Mouse (Mus musculus) intestine, postnatal 0 days (tissue): ENCODE measurements at regions not wholly inside any gene's neighbourhood (a gene's known extent, or its start where the extent isn't known, plus 50 kb on each side); places are given as distances from the start of the nearest gene placed in this dataset.
"Not testable (repeated sequence)": the region's sequence is repeated elsewhere in the genome, so short reads cannot be mapped to it uniquely, and the experiment has no call there.

Experiments used
- ATAC-seq: fragments of 200-750 bp; cut with Nextera tagmentation; 2 replicates; pipeline ENCODE4 v1.8.0; 2017; ENCODE audit warnings: mild to moderate bottlenecking, moderate TSS enrichment, moderate library complexity
- H3K27ac ChIP-seq: fragments of 300-500 bp; sonication (generic); 2 replicates; pipeline ENCODE4 v1.5.1; 2014; ENCODE audit warnings: mild to moderate bottlenecking, low read depth, low read length, moderate library complexity
- H3K27me3 ChIP-seq: fragments of 300-500 bp; sonication (generic); replicated peaks from 2 replicates; pipeline ENCODE4 v1.6.1; 2014; ENCODE audit warnings: low read length, mixed read lengths; ENCODE audit not compliant: control insufficient read depth, insufficient read depth
- H3K36me3 ChIP-seq: fragments of 300-500 bp; sonication (generic); 2 replicates; pipeline ENCODE4 v1.6.1; 2014; ENCODE audit warnings: mild to moderate bottlenecking, moderate library complexity; ENCODE audit not compliant: control insufficient read depth, insufficient read depth
- H3K4me1 ChIP-seq: fragments of 300-500 bp; sonication (generic); replicated peaks from 2 replicates; pipeline ENCODE4 v1.6.1; 2014; ENCODE audit warnings: antibody characterized with exemption, low read length, mixed read lengths; ENCODE audit not compliant: control insufficient read depth, insufficient read depth
- H3K4me2 ChIP-seq: fragments of 300-500 bp; sonication (generic); replicated peaks from 2 replicates; pipeline ENCODE4 v1.6.1; 2014; ENCODE audit warnings: low read depth, mild to moderate bottlenecking, moderate library complexity
- H3K4me3 ChIP-seq: fragments of 300-500 bp; sonication (generic); 2 replicates; pipeline ENCODE4 v1.5.1; 2014; ENCODE audit warnings: low read depth, low read length
- H3K9ac ChIP-seq: fragments of 300-500 bp; sonication (generic); 2 replicates; pipeline ENCODE4 v1.6.1; 2014; ENCODE audit warnings: mild to moderate bottlenecking, low read depth, low read length
- H3K9me3 ChIP-seq: fragments of 300-500 bp; sonication (generic); 2 replicates; pipeline ENCODE4 v1.6.1; 2016; ENCODE audit warnings: mixed run types; ENCODE audit not compliant: control insufficient read depth
- CTCF ChIP-seq: sonication (generic); IDR thresholded peaks from 2 replicates; pipeline ENCODE4 v1.5.1; 2016; ENCODE audit warnings: low read depth, mild to moderate bottlenecking, control low read depth, antibody characterized with exemption, moderate library complexity
- WGBS: fragments of 180-500 bp; shearing (Covaris S2); extraction: QIAGEN DNeasy Blood & Tissue Kit; methylation state at CpG from one replicate; pipeline ENCODE4 v1.1.7; 2014; 5-methylcytosine and 5-hydroxymethylcytosine counted together

GRCm38 (mm10) chr15:24400088-24400487 lies 1013.5 kb downstream of the Basp1 start:
- H3K9me3 ChIP-seq: no peaks in the 10 kb centered on the region
- H3K27me3 ChIP-seq: no peaks in the 10 kb centered on the region
- H3K27ac ChIP-seq: no peak overlapping the region
- no peak overlapping the region for H3K9ac ChIP-seq
- H3K4me1 ChIP-seq: no peaks in the 10 kb centered on the region
- no peak overlapping the region for H3K4me2 ChIP-seq
- WGBS: 76% methylated on average over 2 of the region's 2 CpGs
- no peaks in the 10 kb centered on the region for H3K36me3 ChIP-seq
- no peak overlapping the region for H3K4me3 ChIP-seq
- no peak for TF ChIP-seq CTCF
- no peak for ATAC-seq

GRCm38 (mm10) chr15:24358398-24358797 lies 1055.2 kb downstream of the Basp1 start:
- no peak overlapping the region for H3K27ac ChIP-seq
- no peak overlapping the region for H3K9ac ChIP-seq
- H3K9me3 ChIP-seq: no peaks in the 10 kb centered on the region
- no peak for ATAC-seq
- no peaks in the 10 kb centered on the region for H3K4me1 ChIP-seq
- no peaks in the 10 kb centered on the region for H3K27me3 ChIP-seq
- 72% methylated on average over 8 of the region's 8 CpGs for WGBS
- no peak for TF ChIP-seq CTCF
- no peak overlapping the region for H3K4me3 ChIP-seq
- H3K4me2 ChIP-seq: no peak overlapping the region
- no peaks in the 10 kb centered on the region for H3K36me3 ChIP-seq

- ATAC-seq: no peak
- H3K9me3 ChIP-seq: no peaks in the 10 kb centered on the region
- TF ChIP-seq CTCF: no peak
- WGBS: 76% methylated on average over 1 of the region's 1 CpGs
- no peaks in the 10 kb centered on the region for H3K4me1 ChIP-seq
- H3K36me3 ChIP-seq: no peaks in the 10 kb centered on the region
- H3K27me3 ChIP-seq: no peaks in the 10 kb centered on the region
- H3K9ac ChIP-seq: no peak overlapping the region
- H3K4me3 ChIP-seq: no peak overlapping the region
- H3K4me2 ChIP-seq: no peak overlapping the region
- no peak overlapping the region for H3K27ac ChIP-seq
Observed at GRCm38 (mm10) chr15:24348975-24349560, 1064.5 kb downstream of the Basp1 start.

GRCm38 (mm10) chr15:24335876-24336275 lies 1077.7 kb downstream of the Basp1 start:
- H3K27ac ChIP-seq, ATAC-seq, H3K9ac ChIP-seq, H3K4me2 ChIP-seq, H3K9me3 ChIP-seq, H3K36me3 ChIP-seq, H3K27me3 ChIP-seq, H3K4me3 ChIP-seq, H3K4me1 ChIP-seq: not testable (repeated sequence)
- 83% methylated on average over 1 of the region's 1 CpGs for WGBS

GRCm38 (mm10) chr15:24303123-24303522 lies 1110.4 kb downstream of the Basp1 start:
- ATAC-seq, H3K4me1 ChIP-seq, H3K9ac ChIP-seq, H3K27me3 ChIP-seq, H3K4me2 ChIP-seq, H3K4me3 ChIP-seq, H3K36me3 ChIP-seq, H3K27ac ChIP-seq, H3K9me3 ChIP-seq: not testable (repeated sequence)
- WGBS: 78% methylated on average over 3 of the region's 3 CpGs

GRCm38 (mm10) chr15:24297236-24297635 lies 1116.3 kb downstream of the Basp1 start:
- Histone ChIP-seq H3K4me3 (no peak overlapping the region), H3K36me3 (no peaks in the 10 kb centered on the region), H3K4me1 (no peaks in the 10 kb centered on the region), H3K9ac (no peak overlapping the region), H3K27me3 (no peaks in the 10 kb centered on the region), H3K27ac (no peak overlapping the region), H3K4me2 (no peak overlapping the region), H3K9me3 (no peaks in the 10 kb centered on the region)
- TF ChIP-seq CTCF: no peak
- ATAC-seq: no peak

GRCm38 (mm10) chr15:24296798-24297197 lies 1116.8 kb downstream of the Basp1 start:
- no peaks in the 10 kb centered on the region for H3K27me3 ChIP-seq
- no peaks in the 10 kb centered on the region for H3K36me3 ChIP-seq
- H3K9ac ChIP-seq: no peak overlapping the region
- no peaks in the 10 kb centered on the region for H3K4me1 ChIP-seq
- H3K4me3 ChIP-seq: no peak overlapping the region
- H3K9me3 ChIP-seq: no peaks in the 10 kb centered on the region
- no peak overlapping the region for H3K27ac ChIP-seq
- no peak for ATAC-seq
- no peak overlapping the region for H3K4me2 ChIP-seq
- no peak for TF ChIP-seq CTCF
- WGBS: 91% methylated on average over 7 of the region's 7 CpGs
